Mouse (Mus musculus) liver, embryonic 13.5 days (tissue): ENCODE results near the gene Psg16. TPM values are rescaled to one million over a fixed set of nuclear protein-coding genes. Genes with fewer than 3 reads are reported as not detected.
"Not testable (repeated sequence)": the region's sequence is repeated elsewhere in the genome, so short reads cannot be mapped to it uniquely, and the experiment has no call there.

ENCODE experiments used
- ATAC-seq: fragments of 200-750 bp; cut with Nextera tagmentation; 2 replicates; pipeline ENCODE4 v1.8.0; 2017; ENCODE audit warnings: low read depth, mild to moderate bottlenecking, moderate number of reproducible peaks, moderate library complexity
- DNase-seq: peaks from one replicate; pipeline ENCODE4 v3.0.0; 2022
- H3K27ac ChIP-seq: fragments of 300-500 bp; sonication (generic); 2 replicates; pipeline ENCODE4 v1.5.1; 2015; ENCODE audit warnings: moderate library complexity, mild to moderate bottlenecking, inconsistent platforms
- H3K27me3 ChIP-seq: fragments of 300-500 bp; sonication (generic); 2 replicates; pipeline ENCODE4 v1.6.1; 2015; ENCODE audit warnings: mild to moderate bottlenecking, inconsistent platforms
- H3K36me3 ChIP-seq: fragments of 300-500 bp; sonication (generic); 2 replicates; pipeline ENCODE4 v1.6.1; 2015; ENCODE audit warnings: mild to moderate bottlenecking, inconsistent platforms
- H3K4me1 ChIP-seq: fragments of 300-500 bp; sonication (generic); replicated peaks from 2 replicates; pipeline ENCODE4 v1.6.1; 2015; ENCODE audit warnings: inconsistent platforms
- H3K4me2 ChIP-seq: fragments of 300-500 bp; sonication (generic); 2 replicates; pipeline ENCODE4 v1.6.1; 2015; ENCODE audit warnings: inconsistent platforms, mild to moderate bottlenecking, moderate library complexity
- H3K4me3 ChIP-seq: fragments of 300-500 bp; sonication (generic); replicated peaks from 2 replicates; pipeline ENCODE4 v1.5.1; 2015; ENCODE audit warnings: mild to moderate bottlenecking, inconsistent platforms
- H3K9ac ChIP-seq: fragments of 300-500 bp; sonication (generic); 2 replicates; pipeline ENCODE4 v1.6.1; 2015; ENCODE audit warnings: mild to moderate bottlenecking, inconsistent platforms
- H3K9me3 ChIP-seq: fragments of 300-500 bp; sonication (generic); replicated peaks from 2 replicates; pipeline ENCODE4 v1.6.1; 2016; ENCODE audit warnings: inconsistent platforms
- WGBS: fragments of 180-500 bp; shearing (Covaris S2); methylation state at CpG from one replicate; pipeline ENCODE4 v1.1.7; 2015; ENCODE audit not compliant: insufficient replicate concordance; 5-methylcytosine and 5-hydroxymethylcytosine counted together
- polyA plus RNA-seq: library from polyadenylated mRNA; unstranded; fragments of >200 nt; fragmentation: Nextera tagmentation; extraction: Ambion mirVana; gene quantifications from 2 replicates; pipeline ENCODE4 v1.2.1, GENCODE M21; 2015

The Psg16 gene
- polyA plus RNA-seq, 1 experiment from 2014 or later, result 0.08 TPM

GRCm38 (mm10) chr7:17067000-17067399 lies 6.8 kb upstream of the Psg16 start:
- Histone ChIP-seq H3K9ac (no peak overlapping the region), H3K27me3 (peaks cover 16% of the 10 kb centered on the region), H3K27ac (no peak overlapping the region), H3K36me3 (no peaks in the 10 kb centered on the region), H3K4me1 (peaks cover 21% of the 10 kb centered on the region), H3K9me3 (no peaks in the 10 kb centered on the region), H3K4me3 (no peak overlapping the region), H3K4me2 (no peak overlapping the region)
- ATAC-seq (no peak), DNase-seq (no peak)

GRCm38 (mm10) chr7:17067651-17068050 lies 6.2 kb upstream of the Psg16 start:
- H3K4me3 ChIP-seq, H3K36me3 ChIP-seq, H3K9me3 ChIP-seq, H3K9ac ChIP-seq, DNase-seq, H3K27me3 ChIP-seq, ATAC-seq, H3K27ac ChIP-seq, H3K4me2 ChIP-seq: not testable (repeated sequence)
- WGBS, result 43% methylated on average over 5 of the region's 5 CpGs
- peaks cover 14% of the 10 kb centered on the region for H3K4me1 ChIP-seq

- H3K4me3 ChIP-seq, result no peak overlapping the region
- H3K36me3 ChIP-seq, result no peaks in the 10 kb centered on the region
- H3K27me3 ChIP-seq, result no peaks in the 10 kb centered on the region
- DNase-seq (no peak), ATAC-seq (no peak)
- no peak overlapping the region for H3K4me2 ChIP-seq
- no peak overlapping the region for H3K27ac ChIP-seq
- no peaks in the 10 kb centered on the region for H3K9me3 ChIP-seq
- 53% methylated on average over 5 of the region's 5 CpGs for WGBS
- peaks cover 13% of the 10 kb centered on the region for H3K4me1 ChIP-seq
- no peak overlapping the region for H3K9ac ChIP-seq
Measured at GRCm38 (mm10) chr7:17073513-17073903, 332 bp upstream of the Psg16 start.

- Histone ChIP-seq H3K9me3 (no peaks in the 10 kb centered on the region), H3K36me3 (no peaks in the 10 kb centered on the region), H3K27ac (no peak overlapping the region), H3K4me1 (peaks cover 13% of the 10 kb centered on the region), H3K4me3 (no peak overlapping the region), H3K9ac (no peak overlapping the region), H3K27me3 (no peaks in the 10 kb centered on the region), H3K4me2 (no peak overlapping the region)
- 69% methylated on average over 1 of the region's 1 CpGs for WGBS
- no peak for ATAC-seq
- no peak for DNase-seq
Measured at GRCm38 (mm10) chr7:17076542-17076941, 2.7 kb downstream of the Psg16 start.

DNA sequence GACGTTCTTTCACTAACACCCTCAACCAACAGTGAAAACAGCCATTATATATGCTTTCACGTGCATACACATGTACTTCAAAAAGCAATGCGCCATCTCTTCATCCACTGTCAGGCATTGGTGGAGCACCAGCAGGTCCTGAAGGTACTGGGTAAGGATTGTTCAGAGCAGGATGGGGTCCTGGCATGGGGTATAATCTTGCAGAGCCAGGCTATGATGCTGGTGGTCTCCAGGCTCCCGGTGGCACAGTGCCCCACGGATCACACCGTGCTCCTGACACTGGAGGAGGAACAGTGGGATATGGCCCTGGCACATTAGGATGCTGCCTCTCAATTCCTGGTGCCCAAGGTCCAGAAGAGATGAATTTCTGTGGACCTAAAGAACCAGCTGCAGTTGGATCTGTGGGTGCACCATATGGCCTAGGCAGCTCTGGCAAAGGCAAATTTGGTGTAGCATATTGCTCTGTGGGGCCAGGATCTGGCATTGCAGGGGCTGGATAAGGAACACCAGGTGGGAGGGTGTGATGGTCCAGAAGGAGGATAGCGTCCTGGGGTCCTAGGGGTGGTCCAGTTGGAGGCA lies 4.3 kb downstream of the Psg16 start:
- no peak overlapping the region for H3K9ac ChIP-seq
- H3K4me2 ChIP-seq, result no peak overlapping the region
- no peaks in the 10 kb centered on the region for H3K9me3 ChIP-seq
- H3K4me1 ChIP-seq, result peaks cover 13% of the 10 kb centered on the region
- ATAC-seq (no peak), DNase-seq (no peak)
- H3K36me3 ChIP-seq, result no peaks in the 10 kb centered on the region
- H3K4me3 ChIP-seq, result no peak overlapping the region
- no peaks in the 10 kb centered on the region for H3K27me3 ChIP-seq
- 67% methylated on average over 7 of the region's 7 CpGs for WGBS
- H3K27ac ChIP-seq, result no peak overlapping the region

GRCm38 (mm10) chr7:17082766-17083165 lies 8.9 kb downstream of the Psg16 start:
- no peak overlapping the region for H3K4me2 ChIP-seq
- H3K4me3 ChIP-seq, result no peak overlapping the region
- no peaks in the 10 kb centered on the region for H3K27me3 ChIP-seq
- no peaks in the 10 kb centered on the region for H3K36me3 ChIP-seq
- H3K9ac ChIP-seq, result no peak overlapping the region
- ATAC-seq, result no peak
- 60% methylated on average over 4 of the region's 4 CpGs for WGBS
- no peak for DNase-seq
- H3K4me1 ChIP-seq, result no peaks in the 10 kb centered on the region
- H3K9me3 ChIP-seq, result no peaks in the 10 kb centered on the region
- H3K27ac ChIP-seq, result no peak overlapping the region

- no peaks in the 10 kb centered on the region for H3K36me3 ChIP-seq
- 49% methylated on average over 3 of the region's 3 CpGs for WGBS
Measured at GRCm38 (mm10) chr7:17087731-17088130, 13.9 kb downstream of the Psg16 start.

GRCm38 (mm10) chr7:17090058-17090585 lies 16.3 kb downstream of the Psg16 start:
- Histone ChIP-seq H3K27ac (no peak overlapping the region), H3K4me3 (no peak overlapping the region), H3K36me3 (no peaks in the 10 kb centered on the region), H3K4me1 (no peaks in the 10 kb centered on the region), H3K9ac (no peak overlapping the region), H3K9me3 (no peaks in the 10 kb centered on the region), H3K4me2 (no peak overlapping the region), H3K27me3 (no peaks in the 10 kb centered on the region)
- WGBS, result 36% methylated on average over 3 of the region's 3 CpGs
- ATAC-seq (no peak), DNase-seq (no peak)

More at GRCm38 (mm10) chr7:17087731-17088130, 13.9 kb downstream of the Psg16 start:
- H3K9ac ChIP-seq, result no peak overlapping the region
- H3K4me1 ChIP-seq, result no peaks in the 10 kb centered on the region
- H3K4me3 ChIP-seq, result no peak overlapping the region
- ATAC-seq, result no peak
- H3K9me3 ChIP-seq, result no peaks in the 10 kb centered on the region
- H3K27me3 ChIP-seq, result no peaks in the 10 kb centered on the region
- H3K4me2 ChIP-seq, result no peak overlapping the region
- H3K27ac ChIP-seq, result no peak overlapping the region
- no peak for DNase-seq

GRCm38 (mm10) chr7:17091280-17091679 lies 17.4 kb downstream of the Psg16 start:
- no peak overlapping the region for H3K9ac ChIP-seq
- 8% methylated on average over 1 of the region's 1 CpGs for WGBS
- no peak overlapping the region for H3K27ac ChIP-seq
- H3K4me2 ChIP-seq, result no peak overlapping the region
- DNase-seq, result no peak
- H3K36me3 ChIP-seq, result no peaks in the 10 kb centered on the region
- H3K9me3 ChIP-seq, result no peaks in the 10 kb centered on the region
- no peaks in the 10 kb centered on the region for H3K27me3 ChIP-seq
- ATAC-seq, result no peak
- no peak overlapping the region for H3K4me3 ChIP-seq
- no peaks in the 10 kb centered on the region for H3K4me1 ChIP-seq

GRCm38 (mm10) chr7:17101631-17102030 lies 27.8 kb downstream of the Psg16 start:
- WGBS, result 77% methylated on average over 13 of the region's 13 CpGs
- DNase-seq, H3K4me3 ChIP-seq: not testable (repeated sequence)

DNA sequence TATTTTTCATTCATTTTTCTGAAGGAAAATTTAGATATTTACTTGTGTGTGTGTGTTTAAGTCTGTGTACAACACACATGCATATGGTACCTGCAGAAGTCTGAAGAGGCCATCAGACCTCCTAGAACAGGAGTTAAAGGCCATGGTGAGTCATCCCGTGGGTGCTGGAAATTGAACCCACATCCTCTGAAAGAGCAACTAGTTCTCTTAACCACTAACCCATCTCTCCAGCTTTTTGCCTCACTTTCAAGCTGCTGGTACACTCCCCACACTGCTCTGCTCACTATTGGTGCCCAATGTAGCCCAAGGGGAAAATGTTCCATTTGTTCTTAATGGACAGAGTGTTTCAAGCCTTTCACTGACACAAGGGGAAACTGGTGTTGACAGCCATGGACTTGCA lies 61.5 kb downstream of the Psg16 start:
- Histone ChIP-seq H3K27me3 (no peaks in the 10 kb centered on the region), H3K9me3 (no peaks in the 10 kb centered on the region), H3K4me1 (no peaks in the 10 kb centered on the region), H3K9ac (no peak overlapping the region), H3K4me2 (no peak overlapping the region), H3K36me3 (no peaks in the 10 kb centered on the region), H3K4me3 (no peak overlapping the region), H3K27ac (no peak overlapping the region)
- no peak for ATAC-seq
- no peak for DNase-seq
- 48% methylated on average over 1 of the region's 1 CpGs for WGBS

More at GRCm38 (mm10) chr7:17101631-17102030, 27.8 kb downstream of the Psg16 start:
- not testable (repeated sequence) for H3K9me3 ChIP-seq, ATAC-seq, H3K4me1 ChIP-seq, H3K4me2 ChIP-seq, H3K36me3 ChIP-seq, H3K27me3 ChIP-seq, H3K27ac ChIP-seq, H3K9ac ChIP-seq

GRCm38 (mm10) chr7:17149931-17150330 lies 76.1 kb downstream of the Psg16 start, which contains the start of gene Ceacam3:
Gene Ceacam3, plus strand, starts transcription at chr7:17150282.
- Histone ChIP-seq H3K27ac (no peak within 1 kb of the TSS), H3K27me3 (no peaks in the 10 kb centered on the region), H3K9me3 (no peaks in the 10 kb centered on the region; the same call in 1 of the 2 replicates), H3K4me1 (no peaks in the 10 kb centered on the region), H3K4me3 (no peak within 1 kb of the TSS), H3K9ac (no peak within 1 kb of the TSS), H3K36me3 (no peaks in the 10 kb centered on the region), H3K4me2 (no peak within 1 kb of the TSS)
- DNase-seq (no peak), ATAC-seq (no peak)
- WGBS, result 49% methylated on average over 2 of the region's 2 CpGs
